Mouse (Mus musculus): ENCODE data around the gene D930007J09Rik.

- TF ChIP-seq CTCF (IDR thresholded peaks at IDR 0.05; ENCODE audit: insufficient read depth, low read length) (no peak), POLR2A (IDR thresholded peaks at IDR 0.05; ENCODE audit: borderline replicate concordance, extremely low read depth, low read depth, low read length) (no peak)
Measured at GRCm38 (mm10) chr13:32819241-32819640, 16.6 kb upstream of the D930007J09Rik start.

Data from lung, adult 2 months (tissue).